In genomic region chr1:158942864-158943263, GRCm38 (mm10) we compare ENCODE assay signal across 16 mouse cellular contexts.
"Had no signal": no experiment of that assay in that cellular context is flagged by ENCODE, and none has a peak within 500 bp of the region (broad histone marks: within the 10 kb centered on the region; RNA-seq: fewer than 3 reads in every experiment).

No protein-coding gene starts in this region.

- H3K9me3 ChIP-seq: liver, embryonic 15.5 days; lung, embryonic 15.5 days; midbrain, embryonic 13.5 days; midbrain, embryonic 15.5 days; neural tube, embryonic 12.5 days; stomach, embryonic 15.5 days had no signal

- H3K27me3 ChIP-seq: liver, embryonic 15.5 days; lung, embryonic 15.5 days; midbrain, embryonic 13.5 days; midbrain, embryonic 15.5 days; neural tube, embryonic 12.5 days; stomach, embryonic 15.5 days had no signal

- H3K4me1 ChIP-seq: liver, embryonic 15.5 days; lung, embryonic 15.5 days; midbrain, embryonic 13.5 days; midbrain, embryonic 15.5 days; neural tube, embryonic 12.5 days; stomach, embryonic 15.5 days had no signal

- H3K9ac ChIP-seq: liver, embryonic 15.5 days; liver, postnatal 0 days; lung, embryonic 15.5 days; midbrain, embryonic 13.5 days; midbrain, embryonic 15.5 days; neural tube, embryonic 12.5 days; stomach, embryonic 15.5 days had no signal

- H3K36me3 ChIP-seq: liver, embryonic 15.5 days; lung, embryonic 15.5 days; midbrain, embryonic 13.5 days; midbrain, embryonic 15.5 days; neural tube, embryonic 12.5 days; stomach, embryonic 15.5 days had no signal

- H3K27ac ChIP-seq: liver, embryonic 15.5 days; lung, embryonic 15.5 days; midbrain, embryonic 13.5 days; midbrain, embryonic 15.5 days; neural tube, embryonic 12.5 days; stomach, embryonic 15.5 days; stomach, postnatal 0 days had no signal

- ATAC-seq: liver, postnatal 0 days; midbrain, embryonic 13.5 days; midbrain, embryonic 15.5 days had no signal

- H3K4me2 ChIP-seq: liver, embryonic 15.5 days; lung, embryonic 15.5 days; midbrain, embryonic 11.5 days; midbrain, embryonic 13.5 days; midbrain, embryonic 15.5 days; neural tube, embryonic 12.5 days; stomach, embryonic 15.5 days had no signal

- DNase-seq: liver, postnatal 0 days; lung, adult 2 months; lung, postnatal 10 days; lung, postnatal 4 days; right cerebral cortex, postnatal 14 days; thymus, adult 2 months; thymus, postnatal 25 days; thymus, postnatal 4 days had no signal

- H3K4me3 ChIP-seq: liver, embryonic 15.5 days; lung, embryonic 15.5 days; midbrain, embryonic 13.5 days; midbrain, embryonic 15.5 days; neural tube, embryonic 12.5 days; stomach, embryonic 15.5 days had no signal
